Mouse (Mus musculus): ENCODE measurements around the gene Polr1a.
"Not testable (repeated sequence)": the region's sequence is repeated elsewhere in the genome, so short reads cannot be mapped to it uniquely, and the experiment has no call there.

Polr1a gene

DNA sequence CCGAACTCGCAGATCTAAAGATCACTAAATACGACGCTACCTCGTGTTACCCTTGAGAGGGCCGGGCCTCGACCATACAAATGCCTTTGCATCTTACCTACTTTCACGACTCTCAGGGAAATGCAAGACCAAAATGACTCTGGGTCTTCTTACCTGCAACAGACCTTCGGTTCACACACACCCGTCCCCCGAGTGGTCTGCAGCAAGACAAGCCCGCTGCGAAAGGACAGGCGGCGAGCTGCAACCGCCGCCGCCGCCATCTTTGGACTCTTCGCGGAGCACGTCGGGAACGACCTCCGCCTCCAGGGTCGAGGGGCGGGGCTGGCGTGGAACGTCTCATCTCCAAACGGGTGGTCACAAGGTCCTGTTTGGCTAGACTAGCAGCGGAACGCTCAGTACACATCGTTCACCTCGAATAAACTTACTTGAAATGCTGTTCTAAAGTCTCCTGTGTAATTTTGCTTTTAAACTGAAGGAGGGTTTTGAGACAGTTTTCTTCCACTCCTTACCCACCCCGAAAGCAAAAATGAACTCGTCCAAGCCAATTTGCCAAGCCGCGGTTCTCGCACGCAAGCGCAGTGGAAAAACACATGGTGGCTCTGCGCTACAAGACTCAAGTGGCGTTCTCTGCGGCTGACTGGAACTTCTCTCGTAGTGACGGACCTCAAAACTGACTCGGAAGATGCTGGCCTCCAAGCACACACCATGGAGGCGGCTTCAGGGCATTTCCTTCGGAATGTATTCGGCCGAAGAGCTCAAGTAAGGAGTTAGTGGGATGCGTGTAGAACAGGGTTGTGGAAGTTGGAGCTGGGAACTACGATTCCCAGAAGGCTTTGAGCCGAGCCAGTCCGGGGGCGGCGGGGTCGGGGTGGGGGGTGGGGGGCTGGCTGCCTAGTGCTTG, at the start of gene Polr1a, which contains the start of gene Ptcd3:
Polr1a (plus strand) TSS at position 573 of the 901 bp plus-strand sequence.
Ptcd3 (minus strand) TSS at position 270 of the 901 bp plus-strand sequence.
- peak; percentile 85 to 92 for DNase-seq (ENCODE audit: low spot score in 2 of 2)

DNA sequence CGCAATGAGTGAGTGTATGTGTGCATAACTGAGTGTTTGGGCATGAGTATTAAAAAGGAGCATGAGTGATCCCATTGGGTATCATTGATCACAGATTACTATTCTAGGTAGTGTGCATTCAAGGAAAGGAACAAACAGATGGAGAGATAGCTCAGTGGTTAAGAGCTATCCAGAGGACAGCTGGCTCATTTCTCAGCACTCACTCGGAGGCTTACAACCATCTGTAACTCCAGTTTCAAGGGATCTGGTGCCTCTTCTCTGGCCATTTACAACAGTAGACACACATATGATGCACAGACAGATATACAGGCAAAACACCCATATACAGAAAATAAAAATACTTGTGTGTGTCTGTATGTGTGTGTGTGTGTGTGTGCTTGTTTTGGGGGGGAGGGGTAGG, 41.1 kb upstream of the Polr1a start:
- no peak for DNase-seq (ENCODE audit: low spot score in 2 of 2)

DNA sequence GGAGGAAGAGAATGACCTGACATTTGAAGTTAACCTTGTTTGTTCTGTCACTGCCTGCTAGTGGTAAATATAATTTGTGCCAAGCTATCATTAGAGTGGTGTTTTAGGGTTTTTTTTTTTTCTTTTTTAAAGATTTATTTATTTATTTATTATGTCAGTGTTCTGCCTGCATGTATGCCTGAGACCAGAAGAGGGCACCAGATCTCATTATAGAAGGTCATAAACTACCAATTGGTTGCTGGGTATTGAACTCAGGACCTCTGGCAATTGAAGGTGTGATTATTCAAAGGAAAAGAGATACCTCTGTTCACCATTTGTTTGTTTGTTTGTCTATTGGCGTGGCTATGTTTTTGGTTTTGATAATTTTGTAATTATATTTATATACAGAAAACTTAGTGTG, 40.0 kb upstream of the Polr1a start:
- no peak for DNase-seq (ENCODE audit: low spot score in 2 of 2)

DNA sequence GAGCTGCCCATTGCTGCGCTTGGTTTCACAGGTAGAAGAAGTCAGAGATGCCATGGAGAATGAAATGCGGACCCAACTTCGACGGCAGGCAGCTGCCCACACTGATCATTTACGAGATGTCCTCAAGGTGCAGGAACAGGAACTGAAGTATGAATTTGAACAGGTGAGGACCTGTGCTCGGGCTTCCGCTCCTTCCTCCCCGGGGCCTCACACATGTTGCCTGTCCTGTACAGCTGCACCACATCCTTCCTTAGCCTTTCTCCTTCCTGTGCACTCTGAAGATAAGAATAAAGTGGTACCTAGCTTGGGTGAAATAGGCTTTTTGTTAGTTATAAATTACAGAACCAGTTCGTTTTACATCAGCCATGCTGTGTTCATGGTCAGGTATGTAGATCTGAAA, 37.5 kb upstream of the Polr1a start:
- DNase-seq (ENCODE audit: low spot score in 2 of 2): no peak

DNA sequence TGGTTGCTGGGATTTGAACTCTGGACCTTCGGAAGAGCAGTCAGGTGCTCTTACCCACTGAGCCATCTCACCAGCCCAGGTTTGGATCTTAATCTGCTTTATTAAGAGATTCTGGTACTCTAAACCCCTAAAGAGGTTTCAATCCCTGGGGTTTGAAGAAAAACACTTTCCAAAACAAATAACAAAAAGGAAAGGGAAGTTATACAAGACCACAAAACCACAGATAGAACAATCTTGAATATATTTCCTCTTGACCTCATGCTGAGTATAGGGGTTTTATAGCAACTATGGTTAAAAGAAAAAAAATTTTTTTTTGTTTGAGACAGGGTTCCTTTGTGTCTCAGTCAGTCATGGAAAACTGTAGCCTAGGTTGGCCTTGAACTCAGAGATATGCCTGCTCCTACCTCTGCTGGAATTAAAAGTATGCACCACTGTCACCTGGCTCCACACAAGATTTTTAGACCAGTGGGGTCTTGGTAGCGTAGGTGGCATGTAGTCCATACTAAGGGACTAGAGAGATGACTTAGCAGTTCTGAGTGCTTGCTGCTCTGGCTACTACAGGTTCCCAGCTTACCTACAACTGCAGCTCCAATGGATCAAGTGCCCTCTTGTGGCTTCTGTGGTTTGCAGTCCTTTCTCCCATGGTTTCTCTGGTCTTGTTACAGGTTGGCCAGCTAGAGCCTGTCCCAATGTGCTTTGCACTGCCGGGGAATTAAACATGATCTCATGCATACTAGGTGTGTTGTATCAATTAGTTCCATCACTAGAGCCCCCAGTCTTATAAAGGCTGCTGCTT, 30.7 kb upstream of the Polr1a start:
- no peak for DNase-seq (ENCODE audit: low spot score in 2 of 2)

DNA sequence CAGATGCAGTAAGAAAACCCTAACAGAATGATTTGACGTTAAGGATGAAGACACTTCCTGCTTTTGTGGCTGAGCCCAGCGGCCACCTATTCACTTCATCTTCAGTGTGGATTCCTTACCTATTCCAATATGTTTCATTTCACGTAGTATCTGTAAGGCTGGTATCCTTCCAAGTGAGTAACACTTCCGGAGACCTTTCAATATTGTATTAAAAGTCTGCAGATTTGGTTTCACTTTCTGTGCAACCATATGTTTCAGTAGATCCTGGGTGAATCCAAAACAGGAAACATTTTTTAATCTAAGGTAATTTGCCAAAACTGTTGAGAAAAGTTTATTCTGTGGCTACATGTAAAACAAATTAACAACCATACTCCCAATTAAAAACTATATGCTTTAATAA, 15.6 kb upstream of the Polr1a start:
- DNase-seq (ENCODE audit: low spot score in 2 of 2): no peak

DNA sequence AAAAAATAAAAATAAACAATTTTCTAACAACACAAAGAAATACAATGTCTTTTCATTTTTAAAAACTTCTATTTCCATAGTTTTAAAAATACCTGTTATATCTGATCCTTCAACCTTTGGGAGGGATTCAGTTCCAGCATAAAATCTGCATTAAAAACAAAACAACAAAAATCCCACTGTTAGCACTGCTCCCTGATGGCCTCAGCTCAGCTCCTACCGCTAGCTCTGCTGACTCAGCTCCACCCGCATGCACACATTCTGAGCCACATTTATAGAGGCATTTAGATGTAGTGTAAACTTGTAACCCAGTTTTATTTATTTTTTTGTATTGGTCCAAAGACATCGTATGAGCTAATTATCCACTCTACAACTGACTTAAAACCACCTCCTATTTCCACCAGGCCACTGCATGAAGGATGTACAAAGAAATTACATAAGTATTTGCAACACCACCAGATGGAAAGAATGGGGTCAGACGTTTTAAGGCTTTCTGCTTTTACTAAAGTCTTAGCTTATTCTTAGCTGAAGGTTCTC, 1.1 kb upstream of the Polr1a start:
- DNase-seq (ENCODE audit: low spot score in 2 of 2): no peak

DNA sequence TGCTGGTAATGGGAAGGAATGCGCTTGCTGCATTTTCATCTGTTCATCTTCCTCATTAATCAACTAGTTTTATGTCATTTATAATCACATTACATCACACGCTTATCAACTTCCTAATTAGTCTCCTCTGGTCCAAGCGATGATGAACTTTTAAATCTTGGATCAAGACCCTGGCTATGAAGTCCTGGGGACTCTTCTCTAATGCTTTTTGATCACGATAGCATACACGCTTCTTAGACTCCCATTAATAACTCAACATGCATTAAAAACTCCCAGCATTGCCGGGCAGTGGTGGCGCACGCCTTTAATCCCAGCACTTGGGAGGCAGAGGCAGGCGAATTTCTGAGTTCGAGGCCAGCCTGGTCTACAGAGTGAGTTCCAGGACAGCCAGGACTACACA, 531 bp downstream of the Polr1a start:
- no peak for DNase-seq (ENCODE audit: low spot score in 2 of 2)

DNA sequence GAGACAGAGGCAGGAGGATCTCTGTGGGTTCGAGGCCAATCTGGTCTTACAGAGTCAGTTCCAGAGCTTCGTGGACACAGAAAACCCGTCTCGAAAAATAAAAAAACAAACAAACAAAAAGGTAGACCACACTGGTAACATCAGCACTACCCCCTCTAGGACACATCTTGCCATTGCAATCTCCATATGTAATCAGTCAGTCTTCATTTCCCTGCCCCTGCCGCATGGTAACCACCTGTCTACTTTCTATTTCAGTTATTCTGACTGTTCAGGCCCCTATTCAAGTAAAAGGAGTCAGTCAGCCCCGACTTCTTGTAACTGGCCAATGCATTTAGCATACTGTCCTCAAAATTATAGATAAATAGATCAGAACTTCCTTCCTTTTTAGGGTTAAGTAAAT, 987 bp downstream of the Polr1a start:
- DNase-seq (ENCODE audit: low spot score in 2 of 2): no peak

DNA sequence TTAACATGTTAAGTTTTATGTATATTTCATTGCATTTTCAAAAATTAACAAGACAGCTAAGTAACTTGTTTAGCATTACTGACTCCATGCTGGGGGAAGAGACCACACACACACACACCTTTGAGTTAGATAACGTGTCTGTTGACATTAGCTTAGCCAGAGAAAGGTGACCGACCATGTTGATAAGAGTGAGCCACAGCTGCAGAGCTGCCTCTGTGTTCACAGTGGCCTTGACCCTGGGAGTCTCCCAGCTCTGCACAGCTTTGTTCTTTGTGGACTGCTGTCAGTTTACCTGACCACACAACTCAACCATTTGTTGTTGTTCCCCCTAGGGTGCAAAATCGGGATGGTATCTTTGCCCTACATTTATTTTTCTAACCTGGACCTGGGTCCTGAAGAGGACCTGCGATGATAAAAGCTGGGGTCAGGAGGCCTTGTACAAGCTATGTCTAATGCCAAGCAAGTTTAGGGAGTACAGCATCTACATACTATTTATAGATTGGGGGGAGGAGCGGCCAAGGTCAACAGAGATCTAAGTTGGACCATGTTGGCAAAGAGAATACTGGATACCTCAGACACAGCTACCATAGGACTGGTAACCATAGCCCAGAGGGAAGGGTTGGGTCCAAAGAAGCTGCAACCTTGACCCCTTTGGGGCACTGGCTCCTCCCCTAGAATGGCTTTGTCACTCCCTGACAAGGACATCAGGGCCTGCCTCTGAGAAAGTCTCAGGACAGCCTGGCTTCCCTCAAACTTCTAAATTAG, 3.0 kb downstream of the Polr1a start:
- no peak for DNase-seq (ENCODE audit: low spot score in 2 of 2)

DNA sequence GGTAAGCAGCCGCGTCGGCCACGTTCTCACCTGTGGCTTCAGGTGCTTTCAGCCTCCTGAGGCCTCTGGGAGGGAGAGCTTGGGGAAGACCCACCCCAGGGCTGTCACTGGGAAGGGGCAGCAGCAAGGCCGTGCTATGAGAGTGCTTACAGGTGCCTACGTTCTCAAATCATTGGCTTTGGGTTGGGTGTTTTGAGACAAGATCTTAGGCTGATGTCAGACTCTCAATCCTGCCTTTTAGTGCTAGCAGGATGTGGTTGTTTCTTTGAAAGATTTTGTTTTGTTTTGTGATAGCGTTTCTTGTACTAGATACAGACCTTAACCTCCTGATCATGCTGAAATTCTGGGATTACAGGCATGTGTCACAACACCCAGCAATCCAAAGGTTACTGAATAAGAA, 11.9 kb downstream of the Polr1a start:
- DNase-seq (ENCODE audit: low spot score in 2 of 2): no peak

DNA sequence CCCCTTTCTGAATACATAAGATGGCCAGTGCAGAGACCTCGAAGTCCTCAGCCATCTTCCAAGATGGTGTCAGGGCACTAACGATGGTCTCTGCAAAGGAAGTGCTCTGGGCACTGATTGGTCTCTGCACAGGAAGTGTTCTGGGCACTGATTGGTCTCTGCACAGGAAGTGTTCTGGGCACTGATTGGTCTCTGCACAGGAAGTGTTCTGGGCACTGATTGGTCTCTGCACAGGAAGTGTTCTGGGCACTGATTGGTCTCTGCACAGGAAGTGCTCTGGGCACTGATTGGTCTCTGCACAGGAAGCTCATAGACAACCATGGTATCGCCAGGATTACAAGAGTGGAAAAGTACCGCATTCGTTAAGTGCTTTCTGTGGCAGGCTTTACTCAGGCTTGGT, 16.4 kb downstream of the Polr1a start:
- not testable (repeated sequence) for DNase-seq (ENCODE audit: low spot score in 2 of 2)

DNA sequence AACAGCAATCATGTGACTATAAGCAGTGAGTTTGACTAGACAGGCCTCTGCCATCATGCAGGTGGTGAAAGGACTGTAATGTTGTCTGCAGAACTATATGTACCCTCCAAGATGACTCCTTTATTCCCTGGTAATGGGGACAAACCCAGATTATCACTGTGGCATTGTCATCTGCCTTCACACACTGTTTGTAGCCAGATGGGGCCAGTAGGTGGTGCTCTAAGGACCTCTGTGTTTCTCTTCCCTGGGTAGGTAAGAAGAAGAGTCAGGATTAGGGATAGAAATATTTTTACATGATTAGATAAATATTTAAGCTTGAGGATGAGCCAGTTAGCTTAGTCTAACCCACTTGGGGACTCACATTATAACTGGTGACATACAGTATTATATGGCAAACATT, 19.1 kb downstream of the Polr1a start:
- DNase-seq (ENCODE audit: low spot score in 2 of 2): no peak

DNA sequence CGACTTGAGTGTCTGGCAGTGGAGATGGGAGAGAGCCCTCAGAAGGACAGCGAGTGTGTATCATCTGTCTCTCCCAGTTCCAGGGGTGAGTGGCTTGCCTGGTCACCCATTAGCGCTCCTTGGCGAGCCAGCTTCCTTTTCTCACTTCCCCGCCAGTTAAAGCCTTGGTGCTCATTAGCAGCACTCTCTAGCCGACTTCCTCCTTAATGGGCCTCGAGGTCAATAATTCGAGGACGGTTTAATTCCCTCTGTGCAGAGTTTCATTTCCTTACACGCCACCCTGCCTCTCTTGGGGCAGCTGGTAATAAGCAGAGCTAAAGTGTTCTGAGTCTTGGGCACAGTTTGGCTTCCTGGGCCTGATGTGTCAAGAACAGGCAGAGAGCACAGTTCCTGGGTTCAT, 21.2 kb downstream of the Polr1a start:
- DNase-seq (ENCODE audit: low spot score in 2 of 2): no peak

DNA sequence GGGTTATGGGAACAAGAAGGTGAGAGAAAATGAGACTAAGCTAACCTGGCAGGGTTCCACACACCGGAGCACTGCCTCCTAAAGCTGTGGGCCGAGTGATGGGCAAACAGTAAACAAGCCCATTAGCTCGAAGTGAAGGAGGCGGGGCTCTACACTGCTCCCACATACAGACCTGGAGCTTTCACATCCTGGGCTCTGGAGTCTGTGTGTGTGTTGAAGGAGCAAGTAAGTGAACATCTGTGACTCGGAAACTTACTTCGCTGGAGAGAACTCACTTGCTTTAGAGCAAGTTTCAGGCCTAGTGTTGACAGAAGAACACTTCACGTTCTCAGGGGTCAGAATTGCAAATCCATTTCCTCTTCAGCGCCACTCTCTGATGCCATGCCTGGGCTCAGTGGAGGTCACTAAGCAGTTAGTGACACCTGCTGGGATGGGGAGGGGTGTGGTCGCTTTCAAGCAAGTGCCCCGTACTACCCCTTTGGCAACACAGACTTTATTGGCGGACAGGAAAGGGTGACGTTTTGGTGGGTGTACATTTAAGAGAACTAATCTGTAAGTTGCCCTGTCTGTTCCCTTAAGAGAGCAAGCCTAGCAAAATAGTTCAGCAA, 22.1 kb downstream of the Polr1a start:
- no peak for DNase-seq (ENCODE audit: low spot score in 2 of 2)

DNA sequence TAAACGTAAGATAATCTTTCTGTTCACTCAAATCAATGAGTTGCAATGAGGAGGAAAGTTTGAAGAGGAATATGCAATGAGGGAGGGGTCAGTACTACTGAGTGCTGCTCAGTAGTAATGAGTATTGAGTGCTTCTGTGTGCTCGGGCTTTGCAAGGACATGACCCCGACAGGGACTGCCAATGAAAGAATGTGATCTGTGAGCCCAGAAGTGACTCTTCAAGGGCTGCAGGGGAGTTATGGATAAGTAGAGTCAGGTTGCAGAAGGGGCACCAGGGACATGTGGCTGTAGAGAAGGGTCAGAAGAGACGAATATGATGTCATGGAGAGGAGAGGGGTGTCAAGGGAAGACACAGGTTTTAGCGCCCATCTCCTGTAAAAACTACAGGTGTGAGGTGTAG, 23.5 kb downstream of the Polr1a start:
- DNase-seq (ENCODE audit: low spot score in 2 of 2): no peak

DNA sequence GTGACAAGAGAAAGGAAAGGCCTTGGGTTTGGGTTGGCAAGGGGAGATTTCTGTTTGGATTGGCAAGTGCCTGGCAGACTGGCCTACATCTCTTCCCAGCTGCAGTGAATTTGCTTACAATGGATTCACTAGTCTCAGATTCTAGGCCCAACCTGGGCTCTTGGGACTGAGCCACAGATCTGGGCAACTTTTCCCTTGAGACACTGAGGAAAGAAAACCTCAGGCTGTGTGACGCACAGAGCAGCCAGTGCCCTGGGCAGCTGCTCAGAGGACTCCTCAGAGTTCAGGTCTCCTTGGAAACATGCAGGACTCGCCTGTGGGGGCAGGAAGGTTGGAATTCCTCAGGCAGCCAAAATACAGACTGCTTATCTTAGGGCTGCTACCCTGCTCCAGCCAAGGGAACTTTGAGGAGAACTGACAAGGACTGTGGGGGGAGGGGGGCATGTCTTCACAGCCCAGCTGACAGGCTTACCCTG, 25.3 kb downstream of the Polr1a start:
- peak in 1 of 2 experiments; percentile 54 for DNase-seq (ENCODE audit: low spot score in 2 of 2)

DNA sequence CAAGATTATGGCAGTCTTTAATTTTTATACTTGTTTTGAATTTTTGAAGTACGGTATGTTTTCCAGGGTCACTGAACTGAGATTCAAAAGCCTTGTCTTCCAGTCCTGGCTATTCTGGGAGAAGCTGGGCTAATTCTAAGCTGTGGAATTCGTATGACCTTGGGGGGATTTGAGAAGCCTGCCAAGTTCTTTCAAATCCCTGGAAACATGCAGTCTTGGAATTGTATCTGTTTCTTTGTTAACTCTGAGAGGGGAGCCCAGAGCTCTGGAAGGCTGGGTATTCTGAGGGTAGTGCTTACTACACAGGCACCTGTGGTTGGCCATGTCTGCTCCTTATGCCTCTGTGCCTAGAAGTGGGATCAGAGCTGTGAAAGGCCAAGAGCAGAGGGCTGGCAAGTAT, 26.9 kb downstream of the Polr1a start:
- peak in 1 of 2 experiments; percentile 36 for DNase-seq (ENCODE audit: low spot score in 2 of 2)

DNA sequence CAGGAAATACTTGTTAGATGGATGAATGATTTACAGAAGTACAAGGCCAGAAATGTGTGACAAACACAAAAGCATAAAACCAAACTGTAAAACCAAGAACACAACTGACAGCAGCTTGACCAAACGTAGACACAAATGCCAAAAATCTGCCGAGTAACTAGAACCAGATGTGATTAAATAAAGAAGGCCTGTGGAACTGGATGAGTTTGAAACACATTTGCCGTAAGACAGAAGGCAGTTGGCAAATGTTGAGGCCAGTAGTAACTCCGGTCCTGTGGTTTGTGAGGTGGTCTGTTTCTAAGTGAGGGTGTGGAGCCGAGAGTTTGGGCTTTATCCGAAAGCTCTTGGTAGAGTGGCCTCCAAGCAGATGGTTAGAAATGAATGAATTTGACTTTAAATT, 32.1 kb downstream of the Polr1a start:
- no peak for DNase-seq (ENCODE audit: low spot score in 2 of 2)

DNA sequence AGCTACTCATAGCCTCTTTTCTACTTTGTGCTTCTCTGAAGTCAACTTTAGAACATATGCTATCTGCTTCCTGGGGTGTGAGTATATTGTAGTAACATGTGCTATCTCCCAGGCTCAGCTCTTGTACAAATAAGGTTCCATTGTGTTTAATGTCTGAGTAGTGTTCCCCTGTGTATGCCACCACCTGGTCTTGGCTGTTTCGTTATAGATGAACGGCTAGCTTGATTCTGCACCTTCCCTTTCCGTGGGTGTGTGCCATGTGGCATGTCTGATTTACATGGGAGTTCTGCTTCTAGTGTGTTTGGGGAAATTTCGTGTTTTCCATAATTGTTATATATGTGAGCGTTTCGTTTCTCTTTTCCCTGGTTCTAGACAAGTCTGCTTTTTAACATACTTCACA, 36.2 kb downstream of the Polr1a start:
- no peak for DNase-seq (ENCODE audit: low spot score in 2 of 2)

DNA sequence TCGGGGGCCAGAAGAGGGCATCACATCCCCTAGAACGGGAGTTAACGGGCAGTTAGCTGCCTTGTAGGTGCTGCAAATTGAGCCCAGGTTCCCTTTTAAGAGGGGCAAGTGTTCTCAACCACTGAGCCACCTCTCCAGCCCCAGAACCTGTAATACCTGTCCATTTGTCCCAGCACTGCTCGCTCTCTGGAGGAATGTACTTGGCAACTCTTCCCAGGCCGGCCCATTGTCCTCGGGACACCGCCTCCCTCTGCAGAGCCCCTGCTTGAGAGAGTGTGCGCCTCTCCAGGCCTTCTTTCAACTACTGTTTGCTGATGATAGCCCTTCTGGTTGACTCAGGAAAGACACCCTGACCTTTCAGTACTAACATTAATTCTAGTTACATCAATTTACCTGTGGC, 37.3 kb downstream of the Polr1a start:
- DNase-seq (ENCODE audit: low spot score in 2 of 2): no peak

Measured in urinary bladder, postnatal 4 days (tissue).